Mouse (Mus musculus) ES-E14 (cell line): ENCODE results near the gene Grtp1. TPM values are rescaled to one million over a fixed set of nuclear protein-coding genes. Genes with fewer than 3 reads are reported as not detected.
A peak's percentile ranks its signal among the peaks of the same experiment; 100 is the strongest.

Experiments used
- DNase-seq: peaks from one replicate; pipeline ENCODE4 v3.0.0-alpha.2; 2013; ENCODE audit warnings: low read depth, low spot score
- H3K27ac ChIP-seq: 2 replicates; pipeline ENCODE4 v1.5.1; 2012; ENCODE audit warnings: low read depth, mild to moderate bottlenecking, low read length, moderate library complexity, mixed read lengths; ENCODE audit not compliant: poor library complexity, insufficient read depth, severe bottlenecking
- H3K36me3 ChIP-seq: 2 replicates; pipeline ENCODE4 v1.6.1; 2012; ENCODE audit warnings: mild to moderate bottlenecking, low read length, moderate library complexity, mixed read lengths; ENCODE audit not compliant: control insufficient read depth, poor library complexity, insufficient read depth, severe bottlenecking
- H3K4me1 ChIP-seq, 2 experiments: fragments of 150-350 bp in 1 of 2; sonication (generic) in 1 of 2; 2 replicates each; pipeline ENCODE4 v1.6.1; 2012; ENCODE audit warnings: low read length in 2 of 2, mild to moderate bottlenecking in 1 of 2, mixed read lengths in 1 of 2; ENCODE audit not compliant: control insufficient read depth in 2 of 2, insufficient read depth in 2 of 2, poor library complexity in 1 of 2
- H3K4me3 ChIP-seq, 2 experiments: fragments of 150-350 bp in 1 of 2; sonication (generic) in 1 of 2; 2 replicates each; pipeline ENCODE4 v1.5.1; 2012; ENCODE audit warnings: low read length in 2 of 2, low read depth in 1 of 2, mild to moderate bottlenecking in 1 of 2, mixed read lengths in 1 of 2; ENCODE audit not compliant: insufficient read depth in 1 of 2, poor library complexity in 1 of 2, severe bottlenecking in 1 of 2
- H3K9ac ChIP-seq: 2 replicates; pipeline ENCODE4 v1.6.1; 2012; ENCODE audit warnings: low read depth, mild to moderate bottlenecking, low read length, mixed read lengths; ENCODE audit not compliant: poor library complexity, insufficient read depth, severe bottlenecking
- H3K9me3 ChIP-seq: fragments of 150-350 bp; sonication (generic); 2 replicates; pipeline ENCODE4 v1.6.1; 2012; ENCODE audit warnings: low read depth, mild to moderate bottlenecking, low read length; ENCODE audit not compliant: control insufficient read depth, insufficient read depth
- CHD2 ChIP-seq: IDR thresholded peaks from 2 replicates; pipeline ENCODE4 v1.6.1; 2014; ENCODE audit warnings: mild to moderate bottlenecking, low read depth, low read length, inconsistent platforms
- HCFC1 ChIP-seq: IDR thresholded peaks from 2 replicates; pipeline ENCODE4 v1.6.1; 2012; ENCODE audit warnings: low read length, inconsistent platforms, borderline replicate concordance; ENCODE audit not compliant: insufficient read depth
- MAFK ChIP-seq: IDR thresholded peaks from 2 replicates; pipeline ENCODE4 v1.6.1; 2014; ENCODE audit warnings: mild to moderate bottlenecking, low read depth, low read length, inconsistent platforms; ENCODE audit not compliant: insufficient read depth
- ZC3H11A ChIP-seq: IDR thresholded peaks from 2 replicates; pipeline ENCODE4 v1.6.1; 2012; ENCODE audit warnings: low read depth, mild to moderate bottlenecking, inconsistent platforms, low read length, borderline replicate concordance
- ZNF384 ChIP-seq: IDR thresholded peaks from 2 replicates; pipeline ENCODE4 v1.6.1; 2012; ENCODE audit warnings: low read depth, low read length, inconsistent platforms
- in situ Hi-C, 2 experiments: fragments of 600-800 bp; cut with MboI; formaldehyde crosslinking; loops; one replicate each; pipeline ENCODE4 v1.15.1; 2025; ENCODE audit warnings: low sequenced_read_pairs in 2 of 2, inconsistent platforms in 1 of 2; ENCODE audit not compliant: unreplicated experiment in 2 of 2
- total RNA-seq: library from RNA; depleted of rRNA; stranded (reverse); fragments of 300-350 nt; gene quantifications from 2 replicates; pipeline ENCODE4 v1.2.3, GENCODE M21; 2012

Gene Grtp1
- total RNA-seq, 1 experiment, result 36.3 TPM

GRCm38 (mm10) chr8:13208627-13209355, 8.4 kb upstream of the Grtp1 start:
- TF ChIP-seq CHD2 (no peak), MAFK (peak; percentile 75), ZC3H11A (0 out of 2 replicates have a peak, but pooled peaks have one; percentile 7)
- H3K9me3 ChIP-seq, result no peaks in the 10 kb centered on the region
- no peak overlapping the region for H3K4me3 ChIP-seq
- H3K4me1 ChIP-seq, result peaks cover 26 to 43% of the 10 kb centered on the region in 2 experiments
- H3K27ac ChIP-seq, result peak overlapping the region; percentile 63; the same call in 1 of the 2 replicates
- no peak overlapping the region for H3K9ac ChIP-seq
- peak; percentile 65 for DNase-seq
- no peaks in the 10 kb centered on the region for H3K36me3 ChIP-seq
- in situ Hi-C loops, result no loop called here

DNA sequence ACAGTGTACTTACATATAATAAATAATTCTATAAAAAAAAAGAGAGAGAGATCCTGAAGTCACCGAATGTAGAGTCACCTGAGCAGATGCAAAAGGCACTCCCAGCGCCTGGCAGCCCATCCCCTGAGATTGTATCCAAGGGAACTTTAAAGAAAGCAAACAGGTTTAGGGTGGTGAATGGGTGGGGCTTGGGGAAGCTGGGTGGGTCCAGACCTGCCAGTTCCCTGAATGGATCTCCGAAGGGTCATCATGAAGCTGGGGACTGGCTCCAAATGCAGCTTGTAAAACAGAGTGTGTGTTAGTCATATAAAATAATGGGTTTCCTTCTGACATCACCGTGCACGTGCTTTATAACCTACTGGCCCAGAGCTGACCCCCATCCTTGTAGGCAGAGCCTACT, 5.9 kb upstream of the Grtp1 start:
- no peak for DNase-seq
- Histone ChIP-seq H3K4me3 (no peak overlapping the region), H3K27ac (peak overlapping the region; percentile 55), H3K4me1 (peaks cover 29 to 36% of the 10 kb centered on the region in 2 experiments), H3K9me3 (no peaks in the 10 kb centered on the region), H3K9ac (peak overlapping the region; percentile 34; the same call in 1 of the 2 replicates), H3K36me3 (no peaks in the 10 kb centered on the region)
- no peak for TF ChIP-seq MAFK
- no peak for TF ChIP-seq CHD2
- no peak for TF ChIP-seq ZC3H11A
- TF ChIP-seq HCFC1, result no peak
- TF ChIP-seq ZNF384, result no peak
- in situ Hi-C loops, result no loop called here

DNA sequence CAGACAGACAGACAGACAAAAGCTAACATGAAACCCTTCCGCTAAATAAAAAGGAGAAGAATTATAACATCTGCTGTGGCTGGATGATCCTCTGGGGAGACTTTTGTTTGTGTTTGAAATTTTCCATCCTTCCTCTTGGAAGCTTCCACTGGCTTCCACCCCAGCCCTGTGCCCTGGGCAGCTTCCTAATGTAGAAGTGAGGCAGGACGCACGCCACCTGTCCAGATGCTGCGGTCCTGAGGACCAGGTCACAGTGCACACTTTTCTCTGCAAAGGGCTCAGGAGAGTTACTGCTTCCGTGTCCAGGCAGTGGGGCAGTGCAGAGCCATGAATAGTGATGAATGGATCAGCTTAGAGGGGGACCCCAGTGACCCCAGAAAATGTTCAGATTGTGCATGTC, 4.9 kb upstream of the Grtp1 start:
- Histone ChIP-seq H3K9me3 (no peaks in the 10 kb centered on the region), H3K4me3 (no peak overlapping the region), H3K27ac (no peak overlapping the region), H3K9ac (no peak overlapping the region), H3K36me3 (no peaks in the 10 kb centered on the region), H3K4me1 (peaks cover 29 to 32% of the 10 kb centered on the region in 2 experiments)
- DNase-seq, result no peak
- TF ChIP-seq ZC3H11A, result no peak
- TF ChIP-seq ZNF384, result no peak
- in situ Hi-C loops, result no loop called here

DNA sequence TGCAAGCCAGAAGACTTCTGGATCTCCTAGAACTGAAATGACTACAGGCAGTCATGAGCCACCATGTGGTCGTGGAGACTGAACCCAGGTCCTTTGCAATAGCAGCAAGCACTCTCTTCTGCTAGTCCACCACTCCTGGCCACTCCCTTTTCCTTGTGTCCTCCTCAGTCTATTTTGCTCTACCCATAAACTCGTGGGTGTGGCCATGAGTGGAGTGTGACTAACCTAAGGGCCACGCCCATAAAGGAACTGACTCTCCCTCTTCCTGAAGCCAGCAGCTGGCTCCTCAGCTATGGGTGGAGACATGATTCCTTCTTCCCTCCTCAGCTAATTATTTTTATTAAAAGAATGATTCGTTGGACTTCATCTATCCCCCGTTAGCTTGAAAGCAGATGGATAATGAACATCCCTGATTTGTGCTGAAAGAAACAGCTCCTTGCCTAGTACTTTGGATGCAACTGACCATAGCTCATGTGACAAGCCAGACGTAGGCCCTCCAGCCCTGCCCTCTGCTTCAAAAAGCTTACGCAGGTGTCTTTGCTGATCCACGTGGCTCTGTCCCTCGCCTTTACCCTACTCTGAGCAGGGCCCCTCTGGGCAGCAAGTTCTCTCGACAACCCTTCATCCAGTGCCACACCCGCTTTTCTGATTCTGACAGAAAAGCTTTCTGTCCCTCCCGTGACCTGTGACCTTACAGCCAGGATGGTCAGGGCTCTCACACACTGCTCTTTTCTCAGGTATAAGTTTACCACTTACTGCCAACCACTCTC, 4.1 kb upstream of the Grtp1 start:
- no peak overlapping the region for H3K4me3 ChIP-seq
- H3K9ac ChIP-seq, result no peak overlapping the region
- H3K36me3 ChIP-seq, result no peaks in the 10 kb centered on the region
- DNase-seq, result no peak
- in situ Hi-C loops, result no loop called here
- TF ChIP-seq CHD2, result no peak
- no peak for TF ChIP-seq ZC3H11A
- TF ChIP-seq MAFK, result no peak
- TF ChIP-seq HCFC1, result no peak
- TF ChIP-seq ZNF384, result no peak
- H3K9me3 ChIP-seq, result no peaks in the 10 kb centered on the region
- peaks cover 29 to 30% of the 10 kb centered on the region in 2 experiments for H3K4me1 ChIP-seq
- no peak overlapping the region for H3K27ac ChIP-seq
